Mouse (Mus musculus) liver, embryonic 14.5 days (tissue): ENCODE measurements around the gene Ubap2. TPM values are rescaled to one million over a fixed set of nuclear protein-coding genes. Genes with fewer than 3 reads are reported as not detected.

ENCODE experiments used
- ATAC-seq: fragments of 200-750 bp; cut with Nextera tagmentation; 2 replicates; pipeline ENCODE4 v1.8.0; 2017; ENCODE audit warnings: moderate number of reproducible peaks, mild to moderate bottlenecking, moderate library complexity; ENCODE audit not compliant: insufficient read depth
- DNase-seq, 3 experiments: peaks; one replicate each; pipeline ENCODE4 v3.0.0-alpha.2; 2012 to 2013; ENCODE audit warnings: low read depth in 3 of 3, low spot score in 3 of 3
- H3K27ac ChIP-seq: fragments of 300-500 bp; sonication (generic); 2 replicates; pipeline ENCODE4 v1.5.1; 2014; ENCODE audit warnings: moderate library complexity, mild to moderate bottlenecking, control low read depth, inconsistent platforms
- H3K27me3 ChIP-seq: fragments of 300-500 bp; sonication (generic); 2 replicates; pipeline ENCODE4 v1.6.1; 2014; ENCODE audit warnings: mild to moderate bottlenecking, low read length, moderate library complexity; ENCODE audit not compliant: control insufficient read depth, insufficient read depth
- H3K36me3 ChIP-seq: fragments of 300-500 bp; sonication (generic); replicated peaks from 2 replicates; pipeline ENCODE4 v1.6.1; 2014; ENCODE audit warnings: low read depth; ENCODE audit not compliant: control insufficient read depth, insufficient read depth
- H3K4me1 ChIP-seq, 2 experiments: fragments of 200-500 bp in 1 of 2; fragments of 300-500 bp in 1 of 2; sonication (generic) in 1 of 2; replicated peaks; 2 replicates each; pipeline ENCODE4 v1.6.1; 2012 to 2014; ENCODE audit warnings: antibody characterized with exemption in 1 of 2, inconsistent platforms in 1 of 2, low read length in 1 of 2; ENCODE audit not compliant: control insufficient read depth in 2 of 2, insufficient read depth in 2 of 2
- H3K4me2 ChIP-seq: fragments of 300-500 bp; sonication (generic); 2 replicates; pipeline ENCODE4 v1.6.1; 2014; ENCODE audit warnings: low read depth, mild to moderate bottlenecking, control low read depth, moderate library complexity
- H3K4me3 ChIP-seq, 2 experiments: fragments of 200-500 bp in 1 of 2; fragments of 300-500 bp in 1 of 2; sonication (generic) in 1 of 2; 2 replicates each; pipeline ENCODE4 v1.5.1; 2012 to 2014; ENCODE audit warnings: low read depth in 2 of 2, low read length in 2 of 2, mild to moderate bottlenecking in 2 of 2, control low read depth in 1 of 2, inconsistent platforms in 1 of 2, moderate library complexity in 1 of 2; ENCODE audit not compliant: insufficient read depth in 1 of 2
- H3K9ac ChIP-seq: fragments of 300-500 bp; sonication (generic); replicated peaks from 2 replicates; pipeline ENCODE4 v1.6.1; 2014; ENCODE audit warnings: mild to moderate bottlenecking, control low read depth, moderate library complexity
- H3K9me3 ChIP-seq: fragments of 300-500 bp; sonication (generic); 2 replicates; pipeline ENCODE4 v1.6.1; 2016; ENCODE audit warnings: low read length, mixed read lengths; ENCODE audit not compliant: control insufficient read depth
- CTCF ChIP-seq: IDR thresholded peaks from 2 replicates; pipeline ENCODE4 v1.5.1; 2016; ENCODE audit warnings: antibody characterized with exemption, low read depth, control low read depth
- EP300 ChIP-seq: IDR thresholded peaks from 2 replicates; pipeline ENCODE4 v1.6.1; 2016; ENCODE audit warnings: antibody characterized with exemption, low read depth
- WGBS: fragments of 180-500 bp; shearing (Covaris S2); extraction: QIAGEN DNeasy Blood & Tissue Kit; methylation state at CpG from one replicate; pipeline ENCODE4 v1.1.7; 2014; ENCODE audit not compliant: insufficient replicate concordance; 5-methylcytosine and 5-hydroxymethylcytosine counted together
- polyA plus RNA-seq, 2 experiments: library from polyadenylated mRNA; depleted of rRNA in 1 of 2; stranded (reverse) in 1 of 2; unstranded in 1 of 2; fragments of >200 nt; fragmentation: Nextera tagmentation in 1 of 2; extraction: Ambion mirVana in 1 of 2; gene quantifications; 2 replicates each; pipeline versions ENCODE4 v1.2.1 to v1.2.3; 2012 to 2014

Ubap2 gene
- polyA plus RNA-seq, 2 experiments, result 17.2 to 17.7 TPM

- peaks cover 15% of the 10 kb centered on the region for H3K36me3 ChIP-seq
- H3K27ac ChIP-seq, result no peak overlapping the region
- no peak overlapping the region for H3K4me2 ChIP-seq
- H3K4me3 ChIP-seq, result no peak overlapping the region
- WGBS, result 55% methylated on average over 15 of the region's 15 CpGs
- no peak for ATAC-seq
- no peaks in the 10 kb centered on the region for H3K4me1 ChIP-seq
- TF ChIP-seq CTCF (no peak), EP300 (no peak)
- H3K27me3 ChIP-seq, result no peaks in the 10 kb centered on the region
- DNase-seq, result no peak
- H3K9me3 ChIP-seq, result no peaks in the 10 kb centered on the region
- no peak overlapping the region for H3K9ac ChIP-seq
Observed at GRCm38 (mm10) chr4:41179825-41180725, 94.9 kb downstream of the Ubap2 start.

GRCm38 (mm10) chr4:41174631-41175030, 100.3 kb downstream of the Ubap2 start:
- Histone ChIP-seq H3K4me1 (no peaks in the 10 kb centered on the region), H3K4me3 (no peak overlapping the region), H3K27me3 (no peaks in the 10 kb centered on the region), H3K4me2 (no peak overlapping the region), H3K9me3 (no peaks in the 10 kb centered on the region), H3K9ac (no peak overlapping the region), H3K27ac (no peak overlapping the region), H3K36me3 (peaks cover 7% of the 10 kb centered on the region)
- DNase-seq, result no peak
- 69% methylated on average over 2 of the region's 2 CpGs for WGBS
- ATAC-seq, result no peak
- TF ChIP-seq EP300 (no peak), CTCF (no peak)

- ATAC-seq (no peak), DNase-seq (no peak)
- no peak for TF ChIP-seq CTCF
- TF ChIP-seq EP300, result no peak
- Histone ChIP-seq H3K4me1 (0 out of 4 replicates have a peak, but pooled peaks cover 0 to 2% of the 10 kb centered on the region in 2 experiments), H3K36me3 (peaks cover 10% of the 10 kb centered on the region), H3K9ac (no peak overlapping the region), H3K4me3 (no peak overlapping the region), H3K27ac (no peak overlapping the region), H3K27me3 (no peaks in the 10 kb centered on the region), H3K9me3 (no peaks in the 10 kb centered on the region), H3K4me2 (no peak overlapping the region)
- 80% methylated on average over 2 of the region's 2 CpGs for WGBS
Observed at GRCm38 (mm10) chr4:41170970-41171369, 104.0 kb downstream of the Ubap2 start.

- DNase-seq, result peak; percentile 53 to 57 (median 57)
- peak; percentile 69 for TF ChIP-seq CTCF
- TF ChIP-seq EP300, result peak; percentile 65
- Histone ChIP-seq H3K4me1 (peaks cover 17% of the 10 kb centered on the region in 2 experiments), H3K27me3 (no peaks in the 10 kb centered on the region), H3K4me3 (no peak overlapping the region), H3K27ac (peak overlapping the region; percentile 65), H3K4me2 (peak overlapping the region; percentile 37), H3K9me3 (no peaks in the 10 kb centered on the region), H3K9ac (no peak overlapping the region; the same call in none of the 2 replicates), H3K36me3 (peaks cover 5% of the 10 kb centered on the region)
- WGBS, result 43% methylated on average over 6 of the region's 6 CpGs
- peak; percentile 68; the same call in 1 of the 2 replicates for ATAC-seq
Observed at GRCm38 (mm10) chr4:41165693-41166475, 109.1 kb downstream of the Ubap2 start.
